Mouse (Mus musculus): ENCODE data around the gene Hspa1b. TPM values are rescaled to one million over a fixed set of nuclear protein-coding genes. Genes with fewer than 3 reads are reported as not detected.
A peak's percentile ranks its signal among the peaks of the same experiment; 100 is the strongest.
"Not testable (repeated sequence)": the region's sequence is repeated elsewhere in the genome, so short reads cannot be mapped to it uniquely, and the experiment has no call there.

The Hspa1b gene
- polyA plus RNA-seq, 1 experiment from 2014 or later: 0.56 TPM

- not testable (repeated sequence) for DNase-seq (ENCODE audit: low spot score); H3K27ac ChIP-seq; H3K4me1 ChIP-seq (replicated peaks; ENCODE audit: control insufficient read depth, insufficient read depth, low read length); H3K9ac ChIP-seq; H3K36me3 ChIP-seq (replicated peaks; ENCODE audit: control insufficient read depth, insufficient read depth); H3K9me3 ChIP-seq (ENCODE audit: control insufficient read depth, low read length)
- H3K27me3 ChIP-seq (ENCODE audit: control insufficient read depth, insufficient read depth, low read length): peaks cover 28% of the 10 kb centered on the region
- peak overlapping the region; percentile 88 for H3K4me2 ChIP-seq (replicated peaks)
- peak; percentile 46 for ATAC-seq (ENCODE audit: low FRiP score)
- H3K4me3 ChIP-seq (replicated peaks; ENCODE audit: low read length): peak overlapping the region; percentile 34
- 3% methylated on average over 13 of the region's 43 CpGs for WGBS
Measured at GRCm38 (mm10) chr17:34971694-34972068, 12.6 kb upstream of the Hspa1b start.

GRCm38 (mm10) chr17:34970850-34971249, 11.8 kb upstream of the Hspa1b start:
- not testable (repeated sequence) for DNase-seq (ENCODE audit: low spot score); H3K36me3 ChIP-seq (replicated peaks; ENCODE audit: control insufficient read depth, insufficient read depth); H3K4me3 ChIP-seq (replicated peaks; ENCODE audit: low read length); H3K9ac ChIP-seq; H3K4me2 ChIP-seq (replicated peaks); H3K9me3 ChIP-seq (ENCODE audit: control insufficient read depth, low read length); H3K27ac ChIP-seq; H3K4me1 ChIP-seq (replicated peaks; ENCODE audit: control insufficient read depth, insufficient read depth, low read length); ATAC-seq (ENCODE audit: low FRiP score)
- 43% methylated on average over 19 of the region's 37 CpGs for WGBS
- H3K27me3 ChIP-seq (ENCODE audit: control insufficient read depth, insufficient read depth, low read length): peaks cover 28% of the 10 kb centered on the region

- H3K4me2 ChIP-seq (replicated peaks); H3K36me3 ChIP-seq (replicated peaks; ENCODE audit: control insufficient read depth, insufficient read depth); H3K9me3 ChIP-seq (ENCODE audit: control insufficient read depth, low read length); H3K27ac ChIP-seq; H3K4me3 ChIP-seq (replicated peaks; ENCODE audit: low read length); DNase-seq (ENCODE audit: low spot score); H3K9ac ChIP-seq; H3K4me1 ChIP-seq (replicated peaks; ENCODE audit: control insufficient read depth, insufficient read depth, low read length); ATAC-seq (ENCODE audit: low FRiP score): not testable (repeated sequence)
- peaks cover 28% of the 10 kb centered on the region for H3K27me3 ChIP-seq (ENCODE audit: control insufficient read depth, insufficient read depth, low read length)
- WGBS: 58% methylated on average over 6 of the region's 11 CpGs
Measured at GRCm38 (mm10) chr17:34969822-34970221, 10.8 kb upstream of the Hspa1b start, which contains the start of gene Gm20481. Gm20481 (plus strand) TSS chr17:34969912.

- WGBS: 82% methylated on average over 5 of the region's 5 CpGs
- Histone ChIP-seq H3K9ac (no peak overlapping the region), H3K27ac (no peak overlapping the region), H3K9me3 (ENCODE audit: control insufficient read depth, low read length) (no peaks in the 10 kb centered on the region), H3K4me1 (replicated peaks; ENCODE audit: control insufficient read depth, insufficient read depth, low read length) (no peaks in the 10 kb centered on the region), H3K4me2 (replicated peaks) (no peak overlapping the region), H3K36me3 (replicated peaks; ENCODE audit: control insufficient read depth, insufficient read depth) (no peaks in the 10 kb centered on the region), H3K4me3 (replicated peaks; ENCODE audit: low read length) (no peak overlapping the region), H3K27me3 (ENCODE audit: control insufficient read depth, insufficient read depth, low read length) (peaks cover 46% of the 10 kb centered on the region)
- DNase-seq (ENCODE audit: low spot score) (no peak), ATAC-seq (ENCODE audit: low FRiP score) (no peak)
Measured at GRCm38 (mm10) chr17:34965627-34966026, 6.6 kb upstream of the Hspa1b start.

GRCm38 (mm10) chr17:34964640-34965049, 5.6 kb upstream of the Hspa1b start:
- peaks cover 52% of the 10 kb centered on the region for H3K27me3 ChIP-seq (ENCODE audit: control insufficient read depth, insufficient read depth, low read length)

GRCm38 (mm10) chr17:34962841-34963240, 3.8 kb upstream of the Hspa1b start:
- DNase-seq (ENCODE audit: low spot score): no peak
- H3K4me1 ChIP-seq (replicated peaks; ENCODE audit: control insufficient read depth, insufficient read depth, low read length): 0 out of 2 replicates have a peak, but pooled peaks cover 6% of the 10 kb centered on the region
- no peak overlapping the region for H3K27ac ChIP-seq
- H3K9ac ChIP-seq: no peak overlapping the region
- H3K27me3 ChIP-seq (ENCODE audit: control insufficient read depth, insufficient read depth, low read length): peaks cover 38% of the 10 kb centered on the region
- H3K4me3 ChIP-seq (replicated peaks; ENCODE audit: low read length): no peak overlapping the region
- WGBS: 59% methylated on average over 1 of the region's 1 CpGs
- no peaks in the 10 kb centered on the region for H3K9me3 ChIP-seq (ENCODE audit: control insufficient read depth, low read length)
- no peaks in the 10 kb centered on the region for H3K36me3 ChIP-seq (replicated peaks; ENCODE audit: control insufficient read depth, insufficient read depth)
- H3K4me2 ChIP-seq (replicated peaks): no peak overlapping the region
- ATAC-seq (ENCODE audit: low FRiP score): no peak

More at GRCm38 (mm10) chr17:34964640-34965049, 5.6 kb upstream of the Hspa1b start:
- no peak overlapping the region for H3K27ac ChIP-seq
- H3K9me3 ChIP-seq (ENCODE audit: control insufficient read depth, low read length): no peaks in the 10 kb centered on the region
- no peaks in the 10 kb centered on the region for H3K36me3 ChIP-seq (replicated peaks; ENCODE audit: control insufficient read depth, insufficient read depth)
- H3K4me1 ChIP-seq (replicated peaks; ENCODE audit: control insufficient read depth, insufficient read depth, low read length): 0 out of 2 replicates have a peak, but pooled peaks cover 2% of the 10 kb centered on the region
- no peak for DNase-seq (ENCODE audit: low spot score)
- no peak for ATAC-seq (ENCODE audit: low FRiP score)
- no peak overlapping the region for H3K9ac ChIP-seq
- no peak overlapping the region for H3K4me3 ChIP-seq (replicated peaks; ENCODE audit: low read length)
- 44% methylated on average over 1 of the region's 1 CpGs for WGBS
- H3K4me2 ChIP-seq (replicated peaks): no peak overlapping the region

GRCm38 (mm10) chr17:34962125-34962524, 3.1 kb upstream of the Hspa1b start:
- WGBS: 40% methylated on average over 3 of the region's 3 CpGs
- Histone ChIP-seq H3K36me3 (replicated peaks; ENCODE audit: control insufficient read depth, insufficient read depth) (no peaks in the 10 kb centered on the region), H3K9ac (no peak overlapping the region), H3K27me3 (ENCODE audit: control insufficient read depth, insufficient read depth, low read length) (peaks cover 31% of the 10 kb centered on the region), H3K4me1 (replicated peaks; ENCODE audit: control insufficient read depth, insufficient read depth, low read length) (0 out of 2 replicates have a peak, but pooled peaks cover 6% of the 10 kb centered on the region), H3K4me2 (replicated peaks) (no peak overlapping the region), H3K4me3 (replicated peaks; ENCODE audit: low read length) (no peak overlapping the region), H3K9me3 (ENCODE audit: control insufficient read depth, low read length) (no peaks in the 10 kb centered on the region), H3K27ac (no peak overlapping the region)
- ATAC-seq (ENCODE audit: low FRiP score): no peak
- no peak for DNase-seq (ENCODE audit: low spot score)

GRCm38 (mm10) chr17:34960702-34961493, 1.9 kb upstream of the Hspa1b start:
- ATAC-seq (ENCODE audit: low FRiP score): no peak
- Histone ChIP-seq H3K4me2 (replicated peaks) (no peak overlapping the region), H3K4me1 (replicated peaks; ENCODE audit: control insufficient read depth, insufficient read depth, low read length) (0 out of 2 replicates have a peak, but pooled peaks cover 6% of the 10 kb centered on the region), H3K36me3 (replicated peaks; ENCODE audit: control insufficient read depth, insufficient read depth) (no peaks in the 10 kb centered on the region), H3K27ac (no peak overlapping the region), H3K27me3 (ENCODE audit: control insufficient read depth, insufficient read depth, low read length) (peaks cover 33% of the 10 kb centered on the region), H3K9me3 (ENCODE audit: control insufficient read depth, low read length) (no peaks in the 10 kb centered on the region), H3K4me3 (replicated peaks; ENCODE audit: low read length) (no peak overlapping the region), H3K9ac (no peak overlapping the region)
- DNase-seq (ENCODE audit: low spot score): no peak

- H3K4me1 ChIP-seq (replicated peaks; ENCODE audit: control insufficient read depth, insufficient read depth, low read length): 0 out of 2 replicates have a peak, but pooled peaks cover 6% of the 10 kb centered on the region
- H3K9ac ChIP-seq: peak overlapping the region; percentile 36; the same call in 1 of the 2 replicates
- H3K9me3 ChIP-seq (ENCODE audit: control insufficient read depth, low read length): no peaks in the 10 kb centered on the region
- H3K4me2 ChIP-seq (replicated peaks): peak overlapping the region; percentile 78
- DNase-seq (ENCODE audit: low spot score): no peak
- H3K27ac ChIP-seq: peak overlapping the region; percentile 80; the same call in 1 of the 2 replicates
- H3K4me3 ChIP-seq (replicated peaks; ENCODE audit: low read length): peak overlapping the region; percentile 36
- ATAC-seq (ENCODE audit: low FRiP score): no peak
- H3K27me3 ChIP-seq (ENCODE audit: control insufficient read depth, insufficient read depth, low read length): peaks cover 42% of the 10 kb centered on the region
- 15% methylated on average over 12 of the region's 12 CpGs for WGBS
- H3K36me3 ChIP-seq (replicated peaks; ENCODE audit: control insufficient read depth, insufficient read depth): no peaks in the 10 kb centered on the region
Measured at GRCm38 (mm10) chr17:34959881-34960515, 960 bp upstream of the Hspa1b start.

All from hindbrain, embryonic 14.5 days (tissue).